Mouse (Mus musculus) adipocyte (in vitro differentiated cells): ENCODE measurements around the gene Tekt4.

Experiments used
- DNase-seq: peaks from one replicate; pipeline ENCODE4 v3.0.0-alpha.2; 2016; ENCODE audit warnings: low spot score

Tekt4 gene

DNA sequence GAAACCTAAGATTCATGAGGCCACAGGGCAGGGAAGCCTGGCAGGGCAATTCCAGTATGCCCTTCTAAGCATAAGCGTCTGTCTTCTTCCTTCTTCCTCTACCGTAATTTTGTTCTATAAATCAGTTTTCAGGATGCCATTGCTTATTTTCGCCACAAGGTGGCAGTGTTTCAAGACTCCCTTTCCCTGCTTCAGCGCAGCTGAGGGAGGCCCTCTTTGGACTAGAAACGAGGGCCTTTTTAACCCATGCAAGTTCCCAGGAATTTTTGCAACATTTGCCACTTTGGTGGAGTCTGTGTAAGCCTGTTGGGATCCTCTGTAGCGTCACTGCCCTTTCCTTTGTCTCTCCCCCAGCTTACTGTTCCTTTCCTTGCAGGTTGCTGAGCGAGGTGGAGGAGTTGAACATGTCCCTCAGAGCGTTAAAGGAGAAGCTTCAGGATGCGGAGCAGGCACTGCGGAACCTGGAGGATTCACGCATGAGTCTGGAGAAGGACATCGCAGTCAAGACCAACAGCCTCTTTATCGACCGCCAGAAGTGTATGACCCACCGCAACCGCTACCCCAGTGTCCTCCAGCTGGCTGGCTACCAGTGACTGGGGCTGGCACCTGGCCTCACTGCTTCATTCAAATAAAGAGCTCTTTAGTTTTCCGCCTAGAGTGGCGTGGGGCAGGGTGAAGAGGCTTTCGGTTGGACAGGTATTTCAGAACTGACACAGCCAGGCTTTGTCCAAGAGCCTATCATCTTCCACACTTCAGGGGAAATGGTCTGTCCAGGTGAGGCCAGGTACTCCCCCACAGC, 21.7 kb downstream of the Tekt4 start:
- DNase-seq: peak; percentile 71

GRCm38 (mm10) chr17:25480152-25480551, 25.7 kb downstream of the Tekt4 start:
- no peak for DNase-seq

DNA sequence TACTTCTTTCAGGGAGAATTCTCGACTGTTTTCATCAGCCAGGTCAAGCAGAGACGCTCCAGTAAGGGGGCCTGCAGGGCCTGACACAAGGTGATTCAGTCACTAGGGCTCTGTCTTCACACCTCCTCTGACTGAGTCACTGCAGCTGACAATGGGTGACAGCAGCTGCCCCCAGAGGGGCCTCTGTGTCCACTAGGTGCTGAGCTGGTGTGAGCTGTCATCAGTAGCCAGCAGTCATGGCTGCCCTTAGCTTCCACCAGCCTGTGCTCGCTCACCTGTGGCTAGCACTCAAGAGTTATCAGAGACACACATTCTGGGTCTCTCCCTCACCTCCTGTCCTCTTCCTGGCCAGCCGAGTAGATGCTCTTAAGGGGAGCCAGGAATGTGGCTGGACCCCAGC, 26.4 kb downstream of the Tekt4 start:
- DNase-seq: no peak

DNA sequence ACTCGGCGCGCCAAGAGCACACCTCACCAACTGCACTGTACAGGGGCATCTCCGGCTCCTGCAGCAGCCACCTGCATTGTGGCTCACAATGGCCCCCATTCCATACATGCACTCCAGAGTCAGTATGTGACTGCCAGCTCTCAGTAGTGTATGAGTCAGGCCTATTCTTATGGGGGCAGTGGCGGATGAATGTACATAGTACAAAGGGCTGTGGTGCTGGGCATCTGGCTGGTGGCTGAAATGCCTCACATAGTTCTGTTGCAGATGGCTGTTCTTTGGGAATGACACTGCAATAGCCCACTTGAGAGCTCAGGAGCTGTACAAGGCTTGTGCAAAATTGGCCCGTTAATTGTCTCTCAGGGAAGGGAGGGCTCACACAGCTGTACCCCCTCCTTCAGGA, 27.7 kb downstream of the Tekt4 start:
- no peak for DNase-seq

- DNase-seq: no peak
Observed at GRCm38 (mm10) chr17:25497013-25497412, 42.6 kb downstream of the Tekt4 start, which contains the start of gene Sstr5. Gene Sstr5, minus strand, starts transcription at chr17:25497288.

DNA sequence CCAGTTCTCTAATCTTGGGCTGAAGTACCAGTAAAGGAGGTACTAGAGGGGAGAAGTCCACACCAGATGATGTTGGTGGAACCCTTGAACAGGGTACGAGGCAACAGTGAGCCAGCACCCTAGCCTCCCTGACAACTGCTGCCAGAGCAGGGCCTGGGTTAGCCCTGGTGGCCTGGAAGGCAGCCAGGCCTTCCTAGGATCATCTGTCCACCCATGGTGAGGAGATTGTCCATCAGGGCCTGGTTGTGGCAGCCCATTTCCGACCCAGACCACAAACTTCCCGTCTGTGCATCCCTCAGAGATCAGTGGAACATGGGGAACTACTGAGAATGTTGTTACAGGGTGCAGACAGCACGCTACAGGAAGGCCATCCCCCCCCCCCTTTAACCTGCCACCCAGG, 48.2 kb downstream of the Tekt4 start:
- DNase-seq: no peak

- DNase-seq: peak; percentile 59
Observed at GRCm38 (mm10) chr17:25507799-25508198, 53.4 kb downstream of the Tekt4 start.

DNA sequence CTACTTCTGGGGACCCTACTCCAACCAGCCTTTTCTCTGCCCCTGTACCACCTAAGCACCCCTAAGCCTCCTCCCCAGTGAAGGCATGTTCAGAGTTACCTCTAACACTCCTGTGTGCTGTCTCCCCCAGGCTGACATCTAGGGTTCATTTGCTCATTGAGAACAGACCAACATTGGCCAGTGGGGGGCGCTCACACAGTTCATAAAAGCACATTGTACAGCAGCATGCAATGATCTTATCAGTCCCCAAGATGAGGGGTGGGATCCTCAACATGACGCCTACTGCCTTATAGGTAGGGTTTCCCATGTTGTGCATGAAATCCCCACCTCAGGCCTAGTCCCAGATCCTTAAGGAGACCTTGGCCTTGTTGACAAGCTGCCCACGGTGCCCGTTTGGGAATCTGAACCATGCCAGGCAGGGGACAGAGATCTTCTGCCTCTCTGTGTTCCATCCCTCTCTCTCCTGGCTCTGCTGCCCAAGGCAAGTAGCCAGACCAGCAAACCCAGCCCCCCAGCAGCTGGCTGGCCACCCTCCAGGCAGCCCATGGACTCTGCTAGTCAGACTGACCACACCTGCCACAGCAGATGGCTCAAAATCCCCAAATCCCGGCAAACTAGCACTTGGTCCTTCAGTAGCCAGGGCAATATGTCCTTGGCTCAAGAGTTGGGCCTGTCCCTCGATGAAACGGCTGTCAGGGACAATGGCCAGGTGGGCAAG, 54.6 kb downstream of the Tekt4 start:
- peak; percentile 28 for DNase-seq

- no peak for DNase-seq
Observed at GRCm38 (mm10) chr17:25510074-25510830, 55.8 kb downstream of the Tekt4 start.

GRCm38 (mm10) chr17:25511876-25512275, 57.5 kb downstream of the Tekt4 start:
- peak; percentile 60 for DNase-seq

DNA sequence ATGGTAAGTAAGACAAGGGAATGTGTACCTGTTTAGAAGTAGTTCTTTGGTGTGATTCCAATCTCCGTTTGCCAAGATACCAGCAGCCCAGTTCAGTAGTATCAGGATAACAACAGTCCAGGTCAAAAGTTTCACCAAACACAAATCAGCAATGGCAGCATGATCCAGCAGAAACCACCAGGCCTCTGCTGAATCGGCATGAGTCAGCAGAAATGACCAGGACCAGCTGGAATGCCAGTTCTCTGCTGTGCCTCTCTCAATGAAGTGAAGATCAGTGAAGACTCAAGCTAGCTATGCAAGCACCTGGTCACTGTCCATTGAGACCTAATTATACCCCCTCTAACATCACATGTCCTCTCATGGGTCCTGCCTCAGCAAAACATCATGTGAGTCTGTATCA, 59.6 kb downstream of the Tekt4 start:
- DNase-seq: peak; percentile 12

DNA sequence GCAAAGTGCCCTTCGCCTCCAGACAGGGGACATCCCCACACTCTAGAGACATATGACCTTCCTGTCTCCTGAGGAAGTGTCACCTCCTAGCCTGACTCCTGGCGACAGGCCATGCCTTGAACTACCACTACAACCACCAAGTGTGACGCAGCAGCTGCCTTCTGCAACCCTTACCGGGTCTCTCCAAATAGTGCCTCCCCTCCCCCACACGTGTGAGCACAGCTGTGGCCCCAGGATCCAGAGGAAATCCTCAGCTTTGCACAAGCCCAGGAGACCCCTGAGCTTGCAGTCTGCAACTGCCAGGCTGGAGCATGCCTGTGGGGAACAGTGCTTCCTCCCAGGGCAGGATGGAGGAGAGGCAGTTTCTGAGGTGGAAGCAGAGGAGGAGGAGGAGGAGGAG, 61.9 kb downstream of the Tekt4 start:
- DNase-seq: no peak

- no peak for DNase-seq
Observed at GRCm38 (mm10) chr17:25518144-25518543, 63.7 kb downstream of the Tekt4 start.

DNA sequence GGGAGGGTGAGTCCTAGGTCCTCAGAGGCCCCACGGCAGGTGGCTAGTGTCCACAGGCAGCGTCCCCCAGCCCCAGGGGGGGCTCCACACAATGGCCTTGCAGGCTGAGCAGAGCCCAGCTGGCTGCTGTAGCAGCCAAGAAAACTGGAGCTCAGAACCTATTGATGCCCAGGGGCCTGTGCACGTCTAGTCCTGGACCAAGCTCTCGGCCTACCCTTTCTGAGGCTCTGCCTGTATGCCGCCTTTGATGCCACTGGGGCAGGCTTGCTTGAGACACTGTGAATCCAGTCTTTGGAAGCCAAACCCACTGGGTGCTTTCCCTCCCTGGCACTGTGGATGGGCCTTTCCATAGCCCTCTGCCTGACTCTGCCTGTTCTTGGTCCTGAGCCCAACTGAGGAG, 65.1 kb downstream of the Tekt4 start:
- DNase-seq: no peak

- no peak for DNase-seq
Observed at GRCm38 (mm10) chr17:25520492-25520891, 66.1 kb downstream of the Tekt4 start.

- no peak for DNase-seq
Observed at GRCm38 (mm10) chr17:25522080-25522479, 67.7 kb downstream of the Tekt4 start.
